Mouse (Mus musculus) lung, postnatal 4 days (tissue): ENCODE results near the gene Atxn1.

Experiments used
- DNase-seq, 2 experiments: peaks; one replicate each; pipeline ENCODE4 v3.0.0; 2021

Atxn1 gene

DNA sequence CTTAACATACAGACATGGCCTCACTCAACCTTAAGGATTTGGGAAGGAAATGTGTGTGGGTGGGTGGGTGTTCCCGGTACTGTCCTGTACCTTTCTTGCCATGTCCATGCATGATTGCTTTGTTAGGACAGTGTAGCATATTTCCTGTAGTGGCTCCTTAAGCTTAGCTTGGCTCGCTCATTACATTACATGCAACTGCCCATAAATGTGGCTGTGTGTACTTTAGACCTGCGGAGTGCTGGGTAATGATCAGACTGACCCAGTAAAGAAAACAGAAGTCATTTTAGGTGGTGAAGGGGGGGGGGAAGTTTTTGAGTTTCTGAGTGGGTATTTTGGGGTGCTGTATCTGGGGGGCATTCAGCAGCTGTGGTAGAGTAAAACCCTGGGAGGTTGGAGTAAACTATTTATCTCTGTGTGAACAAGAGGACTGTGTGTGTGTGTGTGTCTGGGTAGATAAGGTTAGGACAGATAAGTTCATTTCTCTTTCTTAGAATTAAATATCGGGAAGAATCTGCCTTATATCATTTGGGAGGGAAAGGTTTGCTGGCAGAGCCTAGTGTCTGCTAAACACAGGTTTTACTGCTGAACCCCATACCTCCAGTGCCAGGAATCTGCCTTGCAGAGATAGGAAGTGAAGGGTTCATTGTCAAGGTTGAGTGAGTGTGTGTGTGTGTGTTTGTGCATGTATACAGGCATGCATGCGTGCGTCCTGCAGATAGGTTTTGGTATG lies 452.9 kb downstream of the Atxn1 start:
- DNase-seq: no peak

GRCm38 (mm10) chr13:45509366-45509765 lies 455.4 kb downstream of the Atxn1 start:
- no peak for DNase-seq

- DNase-seq: peak; percentile 51 to 52
These were observed 456.3 kb downstream of the Atxn1 start for GRCm38 (mm10) chr13:45508495-45508894.

DNA sequence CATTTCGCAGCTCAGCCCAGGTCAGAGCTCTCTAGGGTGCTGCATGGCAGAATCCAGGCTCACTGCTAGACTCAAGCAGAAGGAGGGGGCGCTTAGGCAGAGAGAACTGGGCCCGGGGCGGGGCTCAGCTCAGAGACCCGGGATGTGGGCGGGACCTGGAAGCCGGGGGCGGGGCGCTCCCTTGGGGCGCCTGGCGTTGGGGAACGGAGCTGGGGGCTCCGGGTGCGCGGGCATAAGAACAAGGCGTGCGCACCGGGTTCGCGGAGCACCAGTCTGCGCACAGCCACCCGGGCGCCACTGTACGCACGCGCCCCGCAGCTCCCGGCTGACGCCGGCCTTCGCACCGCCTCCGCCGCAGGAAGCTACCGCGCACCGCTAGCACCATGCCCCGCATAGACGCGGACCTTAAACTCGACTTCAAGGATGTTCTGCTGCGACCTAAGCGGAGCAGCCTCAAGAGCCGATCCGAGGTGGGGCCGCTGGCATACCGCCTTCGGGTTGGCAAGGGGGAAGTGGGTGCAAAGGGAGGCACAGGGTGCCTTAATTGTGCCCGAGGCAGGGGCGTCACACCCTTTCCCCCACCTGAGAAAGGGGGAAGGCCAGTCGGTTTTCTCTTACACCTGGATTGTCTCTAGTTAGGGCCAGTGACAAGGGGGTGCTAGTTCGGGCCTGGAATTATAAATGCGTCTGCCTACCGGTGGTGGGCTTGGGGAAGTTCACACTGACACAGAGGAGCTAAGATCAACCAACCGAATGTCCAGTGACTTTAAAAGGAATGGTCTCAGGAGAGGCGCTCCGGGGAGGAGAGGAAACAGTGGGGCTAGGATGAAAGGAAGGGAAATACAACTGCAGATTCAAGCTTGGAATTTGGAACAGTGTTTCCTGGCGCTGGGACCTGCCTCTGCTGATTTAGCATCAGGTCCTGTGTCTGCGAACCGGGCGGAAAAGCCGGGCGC lies 457.3 kb downstream of the Atxn1 start, which contains the start of gene Gmpr:
TSS of gene Gmpr (plus strand) at position 171 of the 956 bp plus-strand sequence.
- peak; percentile 84 for DNase-seq

- no peak for DNase-seq
These were observed 459.3 kb downstream of the Atxn1 start for GRCm38 (mm10) chr13:45505546-45505945.

- DNase-seq: no peak
These were observed 462.0 kb downstream of the Atxn1 start for GRCm38 (mm10) chr13:45502791-45503190.

DNA sequence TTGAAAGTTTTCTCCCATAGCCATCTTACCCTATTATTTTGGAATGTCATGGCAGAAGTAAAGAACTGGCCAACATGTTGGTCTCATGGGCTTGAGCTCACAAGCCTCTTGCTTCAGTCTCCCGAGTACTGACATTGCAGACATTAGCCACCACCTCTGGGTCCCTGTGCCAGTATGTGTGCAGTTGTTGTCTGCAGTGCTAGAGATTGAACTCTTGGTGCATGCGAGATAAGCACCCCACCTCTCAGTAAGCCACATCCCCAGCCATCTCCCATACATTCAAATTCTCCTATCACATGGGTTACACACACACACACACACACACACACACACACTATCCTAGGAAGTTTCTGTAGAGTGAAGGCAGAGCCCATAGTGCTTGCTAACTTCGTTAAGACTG lies 464.9 kb downstream of the Atxn1 start:
- DNase-seq: no peak
